Mouse (Mus musculus): ENCODE data around the gene Xdh.

DNA sequence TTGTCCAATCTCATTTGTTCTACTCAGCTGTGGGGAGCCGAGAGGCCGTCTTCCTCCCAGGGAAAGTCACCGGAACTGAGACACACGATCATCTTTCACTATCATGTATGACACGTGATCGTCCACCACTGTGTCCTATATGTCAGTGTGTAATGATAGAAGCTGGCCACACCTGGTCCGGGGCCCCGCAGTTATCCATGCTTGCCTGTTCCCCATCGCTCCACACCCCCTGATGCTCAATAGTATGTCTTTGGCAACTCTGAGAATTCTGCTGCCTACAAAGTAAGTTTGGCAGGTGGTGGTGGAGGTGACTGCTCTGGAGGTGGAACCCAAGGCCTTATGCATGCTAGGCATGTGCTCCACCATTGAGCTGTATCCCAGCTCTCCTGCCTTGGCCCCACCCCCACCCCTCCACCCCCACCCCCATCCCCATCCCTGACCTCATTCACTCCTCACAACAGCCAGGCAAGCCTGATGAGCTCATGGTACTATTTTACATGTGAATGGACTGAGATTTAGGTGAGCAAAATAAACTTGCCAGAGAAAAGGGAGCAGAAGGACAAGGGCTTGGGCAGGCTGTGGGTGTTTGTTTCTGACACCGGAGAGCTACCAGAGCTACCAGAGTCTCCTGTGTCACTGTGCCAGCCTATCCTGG lies 70.6 kb downstream of the Xdh start:
- TF ChIP-seq CTCF (conservative IDR thresholded peaks at IDR 0.05; ENCODE audit: low read length) (no peak), NANOG (IDR thresholded peaks at IDR 0.05; ENCODE audit: borderline replicate concordance, low read length) (no peak), POU5F1 (IDR thresholded peaks at IDR 0.05; ENCODE audit: borderline replicate concordance, low read length) (no peak)
